Mouse (Mus musculus) testis, postnatal 14 days (tissue): ENCODE data around the gene Cxcr5.

Source experiments
- DNase-seq: peaks from one replicate; pipeline ENCODE4 v3.0.0; 2021; ENCODE audit warnings: low spot score

Cxcr5 gene

DNA sequence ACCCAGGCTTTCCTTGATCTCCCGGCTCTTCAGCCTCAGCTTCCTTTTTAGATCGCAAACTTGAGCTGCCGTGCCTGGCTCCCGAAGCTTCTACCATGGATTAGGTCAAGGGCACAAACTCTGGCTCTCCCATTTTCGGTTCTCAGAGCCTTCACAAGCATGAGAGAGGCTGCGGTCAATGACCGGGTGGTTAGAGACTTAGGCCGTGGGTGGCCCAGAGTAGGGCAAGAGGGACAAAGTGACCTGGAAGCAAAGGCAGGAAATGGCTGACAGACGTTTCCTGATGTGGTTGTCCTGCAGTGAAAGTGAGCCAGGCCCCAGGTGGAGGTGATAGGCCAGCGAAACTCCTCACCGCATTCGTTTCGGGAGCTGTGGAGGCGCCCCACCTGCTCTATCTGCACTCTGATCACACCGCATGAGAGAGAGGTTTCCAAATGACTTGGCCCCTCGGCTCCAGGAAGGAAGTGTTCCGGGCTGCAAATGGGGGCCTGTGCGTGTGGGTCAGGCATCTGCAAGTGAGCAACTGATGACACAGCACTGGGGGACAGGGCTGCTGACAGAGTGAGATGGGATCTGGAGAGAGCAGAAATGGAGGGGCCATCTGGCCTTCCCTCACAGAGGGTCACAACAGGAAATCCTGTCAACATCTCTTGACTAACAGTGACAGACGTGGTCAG is 23.9 kb downstream of the Cxcr5 start:
- no peak for DNase-seq

DNA sequence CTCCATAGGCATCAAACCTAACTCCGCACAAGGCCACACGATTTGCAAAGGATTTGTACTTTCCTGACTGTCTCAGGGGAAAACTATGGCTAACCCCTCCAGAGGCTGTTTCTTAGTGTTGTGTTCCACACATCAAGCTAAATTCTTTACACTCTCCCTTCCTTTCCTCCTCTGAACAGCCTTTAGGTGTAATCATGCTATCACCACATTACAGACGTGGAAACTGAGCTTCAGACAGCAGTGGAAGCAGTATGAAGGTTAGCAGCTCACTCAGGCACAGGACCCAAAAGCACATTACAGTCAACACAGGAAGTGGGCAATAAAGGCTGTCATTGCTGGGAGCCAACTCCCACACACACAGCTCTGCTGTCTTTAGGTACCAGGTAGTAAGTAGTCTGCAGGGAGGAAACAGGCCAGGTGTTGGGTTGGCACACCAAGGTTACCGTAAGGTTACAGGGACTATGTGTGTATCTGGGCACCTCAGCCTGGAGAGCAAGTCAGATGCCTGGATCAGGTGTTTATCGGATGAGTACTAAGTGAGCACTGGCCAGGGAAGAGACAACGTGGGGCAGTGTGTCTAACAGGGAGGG is 28.6 kb downstream of the Cxcr5 start:
- DNase-seq: no peak

DNA sequence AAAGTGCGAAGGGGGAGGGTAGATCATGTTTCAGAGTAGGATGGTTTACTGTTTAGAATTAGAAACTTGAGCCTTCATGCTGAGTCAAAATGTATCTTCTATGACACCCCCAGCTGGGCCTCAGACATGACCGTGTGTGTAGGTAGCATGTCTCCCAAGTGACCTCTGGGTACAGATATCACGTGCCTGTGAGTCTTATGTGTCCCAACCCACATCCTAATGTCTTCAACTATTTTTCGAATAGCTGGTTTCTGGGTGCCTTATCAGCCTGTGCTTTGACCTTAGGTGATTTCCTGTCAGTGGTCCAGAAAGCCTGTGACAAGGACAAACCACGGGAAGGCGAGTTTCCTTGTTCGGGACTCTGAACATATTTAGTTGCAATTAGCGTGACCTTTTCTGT is 33.3 kb downstream of the Cxcr5 start:
- DNase-seq: no peak

DNA sequence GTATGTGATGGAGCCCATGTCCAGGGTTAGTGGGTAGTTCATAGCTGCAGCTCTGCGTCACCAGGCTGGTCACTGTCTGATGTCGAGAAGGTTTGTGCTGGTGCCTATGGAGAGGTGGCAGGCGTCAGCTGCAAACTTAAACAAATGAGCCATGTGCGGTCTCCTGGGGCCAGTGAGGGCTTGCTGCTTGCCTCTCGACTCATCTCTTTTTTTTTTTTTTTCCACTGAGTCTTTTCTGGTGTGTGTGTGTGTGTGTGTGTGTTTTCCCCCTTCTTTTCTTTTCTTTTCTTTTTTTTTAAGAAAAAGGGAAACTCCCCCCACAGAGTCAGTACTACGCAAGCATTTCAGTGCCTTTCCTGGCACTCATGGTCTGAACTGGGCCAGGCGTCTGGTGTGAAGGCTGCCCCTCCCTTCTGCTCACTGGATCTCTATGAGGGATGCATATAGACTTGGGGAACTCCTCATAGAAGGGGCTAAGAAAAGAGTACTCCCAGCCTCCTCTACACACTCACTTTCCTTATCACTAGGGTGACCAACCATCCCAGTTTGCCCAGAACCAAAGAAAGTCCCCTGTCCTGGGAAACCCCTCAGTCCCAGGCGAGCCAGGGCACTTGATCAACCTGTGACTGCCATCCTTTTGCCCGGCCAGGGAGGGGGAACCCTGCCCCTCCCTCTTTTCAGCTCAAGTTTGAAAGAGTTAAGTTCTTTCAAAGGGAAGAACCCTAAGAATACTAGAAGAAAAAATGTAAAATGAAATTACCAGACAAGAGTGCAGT is 35.2 kb downstream of the Cxcr5 start:
- DNase-seq: no peak

DNA sequence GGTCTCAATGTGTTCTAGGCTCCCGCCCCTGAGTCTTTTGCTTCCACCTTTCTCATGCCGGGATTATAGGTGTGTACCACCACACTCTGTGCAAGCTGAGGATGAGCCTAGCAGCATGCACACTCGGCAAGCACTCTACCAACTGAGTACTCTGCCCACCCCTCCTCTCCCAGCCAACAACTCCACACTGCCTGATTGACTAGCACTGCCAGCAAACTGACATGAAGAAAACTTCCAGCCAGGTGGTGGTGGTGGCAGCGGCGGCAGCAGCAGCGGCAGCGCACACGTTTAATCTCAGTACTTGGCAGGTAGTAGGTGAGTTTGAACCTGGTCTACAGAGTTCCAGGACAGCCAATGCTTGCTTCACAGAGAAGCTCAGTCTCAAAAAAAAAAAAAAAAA is 36.1 kb downstream of the Cxcr5 start:
- no peak for DNase-seq

DNA sequence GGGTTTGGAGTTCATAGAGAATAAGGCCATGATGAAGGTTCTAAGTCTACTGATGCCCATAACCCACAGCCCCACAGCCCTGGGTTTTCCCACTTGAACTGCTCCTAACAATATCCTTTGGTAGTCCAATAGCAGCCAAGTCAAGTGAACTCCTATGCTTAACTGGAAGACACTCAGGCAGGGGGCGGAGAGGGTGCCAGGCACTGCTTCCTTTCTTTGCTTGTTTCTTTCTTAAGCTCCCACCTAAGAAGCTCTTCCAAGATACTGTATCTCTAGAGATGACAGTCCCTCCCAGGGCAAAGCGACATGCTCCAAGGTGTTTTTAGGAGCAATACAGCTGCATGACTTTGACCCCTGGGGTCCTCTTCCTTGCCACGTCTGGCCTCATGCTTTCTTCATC is 36.7 kb downstream of the Cxcr5 start:
- DNase-seq: no peak

DNA sequence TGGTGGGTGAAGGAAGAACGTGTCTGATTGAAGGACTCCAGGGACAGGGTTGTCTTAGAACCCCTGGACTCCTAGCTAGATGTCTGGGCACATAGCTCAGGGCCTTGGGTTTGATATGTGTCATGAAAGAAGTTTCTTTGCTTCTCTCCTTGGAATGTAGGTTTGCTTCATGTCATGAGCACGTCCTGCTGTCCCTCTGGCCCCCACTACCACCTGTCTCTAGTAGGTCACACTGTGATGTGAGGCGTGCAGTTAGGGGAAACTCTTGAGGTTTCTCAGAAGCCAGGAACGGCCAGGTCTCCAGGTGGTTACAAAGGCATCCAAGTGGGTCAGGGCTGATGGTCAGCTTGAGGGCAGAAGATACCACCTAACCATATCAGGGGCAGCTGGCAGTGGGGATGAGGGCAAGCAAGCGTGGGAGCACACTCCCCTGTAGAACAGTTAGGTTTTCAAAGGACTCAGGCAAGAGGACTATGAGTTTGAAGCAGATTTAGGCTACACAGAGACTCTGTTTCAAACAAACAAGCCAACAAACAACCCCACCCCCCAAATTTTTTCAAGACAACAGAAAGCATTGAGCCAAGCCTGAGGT is 37.3 kb downstream of the Cxcr5 start:
- no peak for DNase-seq

DNA sequence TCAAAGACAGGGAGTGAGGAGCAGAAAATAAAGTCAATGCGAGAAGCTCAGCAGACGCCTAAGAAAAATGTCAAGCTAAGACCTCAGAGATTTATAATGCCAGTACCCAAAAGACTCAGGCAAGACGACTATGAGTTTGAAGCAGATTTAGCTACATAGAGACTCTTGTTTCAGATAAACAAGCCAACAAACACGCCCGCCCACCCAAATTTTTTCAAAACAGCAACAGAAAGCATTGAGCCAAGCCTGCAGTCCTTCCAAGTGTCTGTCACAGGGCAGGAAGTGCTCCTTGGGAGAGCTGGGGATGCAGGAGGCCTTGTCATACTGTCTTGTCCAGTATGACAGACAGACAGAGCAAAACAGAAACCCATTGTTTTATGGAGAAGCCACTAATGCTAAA is 38.0 kb downstream of the Cxcr5 start:
- DNase-seq: no peak

DNA sequence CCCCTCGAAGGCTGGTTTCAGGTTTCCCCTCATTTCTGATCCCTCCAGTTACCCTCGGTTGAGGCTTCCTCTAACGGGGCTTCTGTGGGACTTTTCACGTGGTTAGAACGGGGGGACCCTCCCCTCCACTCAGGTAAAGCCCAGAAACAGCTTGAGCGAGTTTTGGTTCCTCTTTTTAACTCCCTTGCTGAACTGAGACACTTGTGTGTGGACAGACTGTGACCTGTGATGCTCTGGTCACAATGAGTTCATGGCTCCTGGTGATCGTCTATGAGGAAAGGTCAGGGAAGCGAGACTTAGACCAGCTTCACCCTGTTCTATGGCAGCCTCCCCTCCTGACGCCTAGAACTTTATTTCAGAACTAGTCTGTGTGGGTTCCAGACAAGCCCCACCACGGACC is 39.8 kb downstream of the Cxcr5 start:
- DNase-seq: no peak

DNA sequence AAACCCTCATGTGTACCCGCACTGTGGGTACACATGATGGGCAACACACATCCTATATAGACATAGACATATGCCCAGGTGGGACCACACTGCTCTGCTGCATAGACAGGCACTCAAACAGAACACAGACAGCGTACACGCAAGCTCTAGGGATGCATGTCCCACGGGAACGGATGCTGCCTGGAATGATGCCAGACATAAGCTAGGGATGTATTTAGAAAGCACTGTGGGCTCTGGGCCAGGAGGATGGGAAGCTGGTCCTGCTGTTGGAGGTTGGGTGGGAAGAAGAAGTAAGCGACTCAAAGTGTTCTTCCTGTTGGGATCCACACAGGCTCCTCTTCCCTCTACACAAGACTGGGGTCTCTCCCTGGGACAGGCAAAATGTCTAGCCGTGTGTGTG is 43.6 kb downstream of the Cxcr5 start:
- DNase-seq: no peak

DNA sequence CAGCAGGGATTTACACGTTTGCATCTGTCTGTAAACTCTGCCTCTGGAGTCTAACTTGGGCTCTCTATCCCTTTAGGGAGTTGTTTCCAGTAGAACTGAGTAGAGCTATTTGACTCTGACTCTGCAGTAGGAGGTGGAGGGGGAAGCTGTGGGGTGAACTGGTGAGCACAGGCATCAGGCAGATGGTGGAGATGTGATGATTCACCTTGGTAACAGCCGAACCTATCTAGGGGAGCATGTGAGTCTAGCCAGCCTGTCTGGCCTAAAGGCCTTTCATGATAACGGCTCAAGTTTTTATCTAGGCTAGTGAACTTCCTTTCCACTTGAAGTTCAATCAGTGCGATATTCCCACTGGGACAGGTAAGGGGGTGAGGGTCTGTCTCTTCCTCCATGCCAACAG is 44.3 kb downstream of the Cxcr5 start:
- DNase-seq: no peak

DNA sequence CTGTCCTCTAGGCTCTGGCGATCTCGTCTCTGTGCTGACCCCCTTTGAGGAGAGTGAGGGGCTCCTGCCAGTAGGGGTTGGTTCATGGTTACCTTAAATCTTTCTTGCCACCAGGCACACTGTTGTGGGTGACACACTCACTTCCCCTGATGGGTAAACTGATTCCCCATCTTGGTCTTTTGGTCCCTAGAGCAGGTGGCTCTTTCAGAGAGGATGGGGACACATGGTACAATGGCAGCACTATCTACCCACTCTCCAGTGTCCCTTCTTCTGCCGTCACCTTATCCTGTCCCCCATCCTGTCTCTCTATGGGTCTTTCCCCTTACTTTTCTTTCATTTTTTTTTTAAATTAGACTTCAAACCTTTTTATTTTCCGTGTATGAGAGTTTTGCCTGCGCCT is 45.8 kb downstream of the Cxcr5 start:
- DNase-seq: no peak

DNA sequence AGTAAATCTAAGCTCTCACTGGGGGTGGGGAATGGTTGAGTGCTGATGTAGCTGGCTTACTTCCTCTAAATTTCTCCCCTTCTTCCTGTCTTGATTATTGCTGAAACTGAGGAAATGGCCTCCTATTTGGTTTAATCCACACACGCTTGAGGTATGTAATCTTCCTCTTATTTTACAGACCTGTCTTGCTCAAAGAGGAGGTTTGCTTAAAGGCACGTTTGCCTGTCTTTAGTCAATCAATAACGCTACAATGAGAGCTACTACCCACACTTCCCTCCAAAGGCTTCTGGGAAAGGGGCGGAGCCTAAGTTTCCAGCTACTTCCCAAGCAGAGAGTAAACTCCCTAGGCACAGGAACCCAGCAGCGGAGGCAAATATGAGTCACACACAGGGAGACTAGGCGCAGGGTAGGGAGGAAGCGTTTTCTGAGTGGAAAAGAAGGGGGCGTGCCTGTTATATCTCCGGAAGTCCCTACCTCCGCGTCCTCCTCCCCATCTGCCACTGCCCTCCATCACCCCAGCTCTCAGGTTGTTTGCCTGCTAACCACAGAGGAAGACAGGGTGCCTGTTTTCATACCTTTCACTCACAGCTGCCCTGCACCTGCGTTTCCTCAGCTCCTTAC is 46.4 kb downstream of the Cxcr5 start:
- DNase-seq: no peak

DNA sequence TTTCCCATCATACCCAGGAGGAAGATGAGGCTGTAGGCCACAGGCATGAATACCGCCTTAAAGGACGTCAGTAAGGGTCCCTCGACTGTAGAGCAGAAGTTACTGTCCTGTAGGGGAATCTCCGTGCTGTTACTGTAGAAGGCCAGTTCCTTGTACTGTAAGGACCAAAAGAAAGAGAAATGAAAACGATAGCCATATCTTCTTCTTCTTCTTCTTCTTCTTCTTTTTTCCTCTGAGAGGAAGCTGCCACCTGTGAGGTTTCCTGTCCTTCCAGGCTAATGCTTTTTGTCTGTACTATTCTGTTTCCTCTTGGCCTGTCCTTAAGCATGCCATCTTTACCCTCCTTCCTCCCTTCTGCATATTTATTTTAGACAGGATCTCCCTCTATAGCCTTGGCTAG is 47.5 kb downstream of the Cxcr5 start:
- DNase-seq: no peak

DNA sequence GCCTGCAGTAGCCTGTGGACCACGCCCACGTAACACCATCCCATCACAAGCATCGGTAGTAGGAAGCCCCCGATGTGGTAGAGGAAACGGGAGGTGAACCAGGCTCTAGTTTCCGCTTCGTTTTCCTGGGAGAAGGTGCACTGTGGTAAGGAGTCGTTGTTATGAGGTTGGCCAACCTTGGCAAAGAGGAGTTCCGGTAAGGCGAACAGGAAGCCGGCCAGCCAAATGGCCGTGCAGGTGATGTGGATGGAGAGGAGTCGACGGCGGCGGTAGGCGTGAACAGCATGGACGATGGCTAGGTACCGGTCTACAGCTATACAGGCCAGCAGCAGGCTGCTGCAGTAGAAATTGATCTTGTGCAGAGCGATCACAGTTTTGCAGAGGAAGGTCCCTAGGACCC is 48.1 kb downstream of the Cxcr5 start:
- DNase-seq: no peak

DNA sequence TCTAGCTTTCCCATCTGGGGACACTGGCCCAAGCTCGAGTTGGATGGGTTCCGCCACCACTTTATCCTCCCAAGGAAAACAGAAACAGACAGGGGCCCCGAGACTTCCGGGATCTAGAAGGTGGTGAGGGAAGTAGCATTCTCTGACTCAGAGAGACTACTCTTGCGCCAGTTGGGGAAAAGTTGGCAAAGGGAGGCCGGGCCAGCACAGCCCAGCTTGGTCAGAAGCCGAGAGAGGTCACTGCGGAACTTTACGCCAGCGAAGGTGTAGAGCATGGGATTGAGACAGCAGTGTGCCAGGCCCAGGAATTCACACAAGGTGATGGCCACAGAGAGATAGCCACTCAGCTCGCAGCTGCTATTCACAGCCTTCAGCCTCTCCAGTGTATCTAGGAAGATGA is 48.6 kb downstream of the Cxcr5 start:
- no peak for DNase-seq

DNA sequence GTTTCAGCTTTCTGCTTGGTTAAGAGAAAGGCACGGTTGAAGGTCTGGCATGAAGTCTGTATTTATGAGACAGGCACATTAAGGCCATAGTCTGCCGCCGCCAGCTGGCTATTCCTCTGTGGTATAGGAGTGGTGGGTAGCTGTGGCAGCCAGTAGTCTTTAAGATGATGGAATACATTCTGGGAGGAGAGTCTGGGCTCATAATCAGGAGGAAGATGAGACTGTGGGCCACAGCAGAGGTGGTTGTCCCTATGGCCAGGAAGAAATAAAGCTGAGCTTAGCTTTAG is 49.0 kb downstream of the Cxcr5 start:
- no peak for DNase-seq

DNA sequence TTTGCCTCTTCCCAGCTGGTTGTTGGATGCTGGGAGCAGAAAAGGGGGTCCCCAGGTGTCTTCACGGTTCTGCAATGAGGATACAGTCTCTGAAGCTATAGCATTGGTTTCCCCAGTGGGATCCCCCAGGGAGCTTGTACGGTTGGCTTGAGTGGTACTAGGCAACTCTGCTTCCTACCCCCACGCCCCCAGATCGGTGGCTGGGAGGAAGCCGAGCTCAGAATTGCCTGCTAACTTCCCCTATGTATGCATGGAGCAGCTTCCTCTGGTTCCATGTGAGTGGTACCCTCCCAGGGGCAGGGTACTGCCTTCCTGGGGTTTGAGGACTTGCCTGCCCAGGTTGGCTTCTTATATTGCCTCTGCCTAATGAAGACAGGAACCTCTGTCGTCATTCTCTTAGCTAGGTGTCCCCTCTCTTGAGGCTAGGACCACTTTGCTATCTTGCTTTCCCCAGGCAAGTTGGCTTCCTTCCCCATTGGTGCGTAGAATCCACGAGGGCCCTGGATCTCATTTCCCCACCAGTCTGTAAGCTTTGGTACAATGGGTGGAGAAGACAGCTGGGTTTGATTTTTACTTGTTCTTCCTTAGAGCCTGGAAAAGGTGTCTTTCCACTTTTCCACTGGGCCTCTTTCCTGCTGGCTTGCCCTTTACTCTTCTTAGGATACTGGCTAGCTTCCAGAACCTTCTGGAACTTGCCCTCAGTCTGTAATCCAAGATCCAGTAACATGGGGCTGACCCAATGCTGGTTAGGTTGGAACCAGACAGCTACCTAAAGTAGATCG is 49.6 kb downstream of the Cxcr5 start:
- DNase-seq: no peak

DNA sequence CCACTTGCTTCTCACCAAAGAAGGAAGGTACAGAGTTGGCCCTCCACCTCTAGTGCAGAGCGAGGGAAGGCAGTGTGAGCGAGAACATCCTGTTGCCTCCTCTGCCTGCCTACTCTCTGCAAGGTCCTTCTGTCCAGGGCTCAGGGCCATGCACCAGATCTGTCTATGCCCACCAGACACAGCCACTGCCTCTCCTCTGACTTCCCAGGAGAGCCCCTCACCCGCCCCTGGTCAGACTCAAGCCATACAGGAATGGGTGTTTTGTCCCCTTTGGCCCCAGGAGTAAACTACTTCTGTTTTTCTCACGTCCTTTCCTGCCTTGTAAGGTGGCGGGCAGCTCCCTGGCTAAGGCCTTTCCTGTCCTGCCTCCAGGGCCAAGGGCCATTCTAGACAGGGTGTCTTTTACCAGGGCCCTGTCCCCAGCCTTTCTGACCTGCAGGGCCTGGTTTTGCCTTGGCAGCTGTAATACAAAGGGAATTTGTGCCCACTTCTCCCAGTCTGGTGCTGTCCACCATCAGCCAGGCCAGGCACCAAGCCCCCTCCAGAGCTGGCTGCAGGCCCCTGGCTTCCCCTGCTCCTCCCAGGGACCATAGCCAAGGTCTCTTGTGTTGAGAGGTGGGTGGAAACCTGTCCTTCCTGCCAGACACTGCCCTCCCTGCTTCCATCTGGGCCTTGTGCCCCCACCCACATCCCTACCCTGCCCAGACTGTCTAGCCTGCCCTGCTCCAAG is 50.6 kb downstream of the Cxcr5 start:
- no peak for DNase-seq

DNA sequence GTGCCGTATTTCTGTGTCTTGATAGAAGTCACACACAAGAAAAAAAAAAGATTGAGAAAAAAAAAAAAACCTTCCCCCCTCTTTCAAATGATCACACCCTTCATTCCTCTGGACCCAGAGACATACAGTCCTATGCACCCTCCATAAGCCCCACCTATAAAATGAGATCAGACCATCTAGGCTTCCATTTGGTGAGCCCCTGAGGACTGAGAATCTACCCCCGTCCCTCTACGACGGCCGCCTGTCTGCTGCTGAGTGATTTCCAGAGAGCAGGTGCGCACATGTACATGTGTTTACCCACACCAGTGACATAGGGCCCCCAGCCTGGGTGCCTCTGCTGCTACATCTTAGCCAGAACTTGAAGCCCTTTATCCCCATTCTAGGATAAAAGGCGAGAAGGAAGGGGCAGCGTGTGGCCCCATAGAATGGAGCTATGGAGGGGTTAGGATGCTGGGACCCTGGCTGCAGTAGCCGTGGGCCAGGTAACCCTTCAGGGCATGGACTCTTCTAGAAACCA is 51.3 kb downstream of the Cxcr5 start:
- no peak for DNase-seq
